Mouse (Mus musculus) liver, adult (tissue): ENCODE results near the gene Atp1a2.

Experiments
- GATA4 ChIP-seq: IDR thresholded peaks from 2 replicates; pipeline ENCODE4 v1.6.1; 2014; ENCODE audit warnings: mild to moderate bottlenecking, low read length; ENCODE audit not compliant: insufficient replicate concordance

Gene Atp1a2

DNA sequence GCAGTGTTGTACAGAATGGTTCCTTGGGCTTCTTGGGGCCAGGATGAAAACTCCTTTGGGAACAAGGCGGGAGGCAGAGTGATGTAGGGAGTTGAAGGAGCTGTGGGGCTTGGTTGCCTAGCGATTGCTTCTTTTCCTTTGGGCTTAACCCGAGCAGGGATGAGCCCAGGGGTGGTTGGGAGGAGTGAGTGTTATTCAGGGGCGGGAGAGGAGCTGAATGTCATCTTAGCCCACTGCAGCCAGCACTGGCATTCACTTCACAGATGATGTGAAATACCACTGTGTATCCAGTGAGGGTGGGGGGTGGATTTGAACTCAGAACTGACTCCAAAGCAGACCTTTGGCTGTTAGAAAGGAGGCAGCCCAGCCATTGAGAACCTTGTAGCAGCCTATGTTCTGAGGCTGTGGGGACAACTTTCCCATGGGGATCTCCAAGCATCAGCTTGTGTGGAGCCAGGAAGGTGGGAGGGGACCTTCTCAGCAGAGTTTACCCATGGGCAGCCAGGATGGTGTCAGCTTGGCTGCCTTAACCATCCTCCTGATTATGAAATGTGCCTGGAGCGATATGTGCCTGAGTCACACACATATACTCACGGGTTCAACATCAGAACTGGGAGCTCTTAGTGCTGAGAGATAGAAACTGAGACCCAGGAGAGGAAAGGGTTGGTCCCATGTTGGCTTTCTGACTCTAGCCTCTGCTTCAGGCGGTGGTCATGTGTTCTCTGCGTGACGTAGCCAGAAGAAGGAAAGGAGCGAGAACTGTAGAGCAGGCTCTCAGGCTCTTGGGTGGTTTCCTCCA lies 15.9 kb upstream of the Atp1a2 start:
- TF ChIP-seq GATA4: no peak

DNA sequence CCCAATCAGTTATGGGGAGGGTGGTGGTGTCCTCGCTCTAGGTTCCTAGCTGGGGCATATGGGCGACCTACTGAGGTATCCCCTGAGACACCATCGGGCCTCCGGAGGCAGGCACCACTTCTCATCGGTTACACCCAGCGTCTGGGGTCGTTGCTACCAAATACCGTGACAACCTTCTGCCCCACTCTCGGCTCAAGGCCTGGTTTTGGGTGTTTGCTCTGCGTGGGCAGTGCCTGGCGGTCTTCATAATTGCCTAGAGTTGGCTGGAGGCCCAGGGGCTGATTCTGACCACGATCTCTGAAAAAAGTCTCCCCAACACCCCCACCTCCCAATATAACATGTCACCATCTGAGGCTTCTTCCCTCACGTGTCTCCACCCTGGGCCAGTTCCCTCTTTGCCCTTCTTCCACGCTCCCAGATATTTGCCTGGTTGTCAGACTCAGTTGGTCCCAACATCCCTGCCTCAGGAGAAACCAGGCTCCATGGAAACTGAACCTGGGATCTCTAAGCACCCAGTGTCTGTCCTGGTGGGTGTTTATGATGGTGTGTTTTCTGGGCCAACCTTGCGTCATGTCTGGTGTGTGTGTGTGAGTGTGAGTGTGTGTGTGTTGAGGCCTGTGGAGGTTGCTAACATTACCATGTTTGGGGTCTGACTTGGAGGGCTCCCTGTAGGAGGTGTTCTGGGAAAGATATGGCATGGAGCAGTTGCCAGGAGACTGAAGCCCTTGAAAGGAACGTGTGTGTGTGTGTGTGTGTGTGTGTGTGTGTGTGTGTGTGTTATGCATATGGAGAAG lies 15.1 kb upstream of the Atp1a2 start:
- TF ChIP-seq GATA4: no peak

DNA sequence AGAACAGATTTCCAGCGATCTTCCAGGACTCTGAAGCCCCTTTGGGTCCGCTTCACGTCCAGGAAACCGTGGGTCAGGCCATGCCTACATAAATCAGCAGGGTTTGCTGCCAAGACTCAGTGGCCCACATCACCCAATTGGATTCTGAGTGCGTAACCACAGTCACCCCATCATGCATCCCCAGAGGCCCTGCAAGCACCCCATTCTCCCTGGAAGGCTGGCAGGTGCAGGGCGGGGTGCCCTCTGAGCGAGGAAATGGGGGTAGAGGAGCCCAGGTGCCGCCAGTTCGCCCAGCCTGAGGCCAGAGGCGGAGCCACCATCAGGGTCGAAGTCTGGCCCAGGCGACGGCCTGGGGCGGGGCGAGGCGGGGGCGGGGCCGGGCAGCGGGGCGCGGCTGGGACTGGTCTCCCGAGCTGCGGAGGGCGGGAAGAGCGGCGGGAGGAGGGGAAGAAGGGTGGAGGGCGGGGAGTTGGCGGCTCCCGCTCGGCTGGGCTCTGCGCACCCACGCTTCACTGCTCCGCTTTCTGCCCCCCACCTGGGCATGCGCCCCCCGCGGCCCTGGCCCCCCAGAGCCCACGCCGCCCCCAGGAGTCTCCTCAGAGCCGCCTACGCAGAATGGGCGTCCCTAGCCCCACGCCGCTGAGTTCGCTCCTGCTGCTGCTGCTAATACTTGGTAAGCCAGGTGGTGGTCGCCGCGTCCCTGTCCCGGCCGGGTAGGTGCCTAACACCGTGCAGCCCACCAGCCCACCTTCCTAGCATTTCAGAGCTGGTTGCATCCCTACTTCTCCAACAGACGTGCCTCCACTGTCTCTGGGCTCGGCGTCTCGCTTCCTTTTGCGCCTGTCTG lies 14.3 kb upstream of the Atp1a2 start:
- no peak for TF ChIP-seq GATA4

DNA sequence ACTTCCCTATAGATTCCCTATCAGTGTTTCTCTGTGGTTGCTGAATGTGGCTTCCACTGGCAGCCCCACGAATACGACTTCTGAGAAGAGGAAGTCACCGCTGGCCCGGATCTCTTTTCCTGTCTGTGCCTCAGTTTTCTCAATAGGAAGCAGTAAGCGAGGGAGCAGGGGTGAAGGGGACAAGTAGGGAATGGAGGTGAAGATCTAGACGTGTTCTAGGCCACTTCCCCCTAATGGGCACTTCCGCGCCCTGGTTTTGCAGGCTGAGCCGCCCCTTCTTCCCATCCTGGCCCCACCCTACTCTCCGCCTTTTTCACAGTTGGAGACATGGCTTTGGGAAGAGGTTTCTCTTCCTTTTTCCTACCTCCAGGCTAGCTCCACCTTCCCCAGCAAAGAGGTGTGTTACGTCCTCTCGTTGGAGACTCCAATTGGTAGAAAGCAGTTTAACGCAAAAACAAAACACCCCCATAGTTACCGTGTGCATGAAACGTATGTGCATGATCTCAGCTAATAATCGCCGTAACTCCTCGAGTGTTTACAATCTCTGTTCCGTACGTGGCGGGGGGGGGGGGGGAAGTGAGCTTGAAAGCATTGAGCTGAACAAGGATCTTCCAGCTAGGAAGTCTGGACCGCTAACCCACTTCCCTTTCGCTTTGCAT lies 13.5 kb upstream of the Atp1a2 start:
- no peak for TF ChIP-seq GATA4

GRCm38 (mm10) chr1:172309699-172310398 lies 12.0 kb upstream of the Atp1a2 start:
- no peak for TF ChIP-seq GATA4

GRCm38 (mm10) chr1:172308409-172308808 lies 10.5 kb upstream of the Atp1a2 start:
- TF ChIP-seq GATA4: no peak

DNA sequence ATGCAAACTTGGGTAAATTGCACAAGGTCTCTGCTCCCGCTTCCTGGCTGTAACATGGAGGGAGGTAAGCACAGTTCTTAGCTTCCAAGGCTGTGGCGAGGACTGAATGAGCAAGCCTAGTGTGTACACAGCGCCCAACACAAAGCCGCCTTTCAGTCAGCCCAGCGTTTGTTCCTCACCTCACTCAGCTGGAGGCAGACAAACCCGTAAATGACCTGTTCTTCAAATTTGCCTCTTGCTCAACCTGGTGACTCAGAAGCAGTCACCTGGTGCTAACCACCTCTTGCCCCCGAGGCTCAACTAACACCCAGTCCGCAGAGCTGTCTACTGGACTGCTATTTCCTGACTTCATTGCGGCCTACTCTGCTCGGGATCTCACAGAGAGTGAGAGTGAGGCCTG lies 10.1 kb upstream of the Atp1a2 start:
- TF ChIP-seq GATA4: no peak

DNA sequence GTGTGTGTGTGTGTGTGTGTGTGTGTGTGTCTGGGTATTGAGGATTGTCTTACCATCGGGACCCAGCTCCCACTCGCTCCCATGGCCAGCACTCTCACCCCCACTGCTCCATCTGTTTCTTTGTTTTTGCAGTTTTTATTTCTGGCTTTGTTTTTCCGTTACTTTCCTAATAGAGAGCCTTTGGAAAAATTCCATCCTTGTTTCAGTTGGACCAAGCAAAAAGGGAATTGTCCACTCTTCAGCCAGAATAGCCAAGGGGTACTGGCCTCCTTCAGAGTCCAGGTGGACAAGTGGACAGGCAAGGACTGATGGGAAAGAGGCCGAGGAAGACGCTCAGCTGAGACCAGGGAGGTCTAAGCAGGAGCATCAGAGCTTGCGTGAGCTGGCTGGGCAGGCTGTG lies 9.0 kb upstream of the Atp1a2 start:
- no peak for TF ChIP-seq GATA4

DNA sequence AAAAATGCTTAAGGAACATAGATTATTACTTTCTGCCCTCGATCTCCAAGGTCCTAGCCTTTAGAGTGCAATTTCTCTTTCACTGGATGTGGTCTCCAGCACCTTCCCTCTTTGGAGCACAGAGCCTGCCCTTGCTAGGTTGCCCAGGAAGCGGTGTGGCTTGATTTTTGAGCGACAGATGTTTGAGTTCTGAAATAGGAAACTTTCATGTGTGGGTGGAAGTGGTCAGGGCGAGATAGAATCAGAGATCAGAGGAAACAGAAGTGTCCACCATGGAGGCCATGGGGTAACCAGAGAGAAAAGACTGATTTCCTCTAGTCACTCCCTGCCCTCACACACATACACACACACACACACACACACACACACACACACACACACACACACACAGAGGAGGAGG lies 8.3 kb upstream of the Atp1a2 start:
- TF ChIP-seq GATA4: no peak

GRCm38 (mm10) chr1:172305635-172306034 lies 7.8 kb upstream of the Atp1a2 start:
- no peak for TF ChIP-seq GATA4

- TF ChIP-seq GATA4: no peak
These were observed 7.3 kb upstream of the Atp1a2 start for GRCm38 (mm10) chr1:172305153-172305552.

DNA sequence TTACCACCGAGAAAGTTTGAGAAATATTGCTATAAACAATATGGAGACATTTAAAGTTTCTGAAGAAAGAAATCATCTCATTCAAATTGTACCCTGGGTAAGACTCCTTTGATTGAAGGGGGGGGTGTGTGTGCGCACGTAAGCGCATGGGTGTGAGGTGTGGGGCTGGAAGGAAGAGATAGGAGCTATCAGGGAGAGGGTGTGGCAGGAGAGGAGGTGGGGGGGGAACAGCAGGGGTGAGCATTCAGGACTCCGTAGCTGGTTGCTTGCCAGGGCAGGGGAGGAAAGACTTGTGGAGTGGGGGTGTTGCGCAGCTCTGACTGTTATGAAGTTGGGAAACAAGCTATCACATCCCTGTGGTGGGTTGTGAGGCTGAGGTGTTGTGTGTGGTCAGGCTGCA lies 6.6 kb upstream of the Atp1a2 start:
- no peak for TF ChIP-seq GATA4

DNA sequence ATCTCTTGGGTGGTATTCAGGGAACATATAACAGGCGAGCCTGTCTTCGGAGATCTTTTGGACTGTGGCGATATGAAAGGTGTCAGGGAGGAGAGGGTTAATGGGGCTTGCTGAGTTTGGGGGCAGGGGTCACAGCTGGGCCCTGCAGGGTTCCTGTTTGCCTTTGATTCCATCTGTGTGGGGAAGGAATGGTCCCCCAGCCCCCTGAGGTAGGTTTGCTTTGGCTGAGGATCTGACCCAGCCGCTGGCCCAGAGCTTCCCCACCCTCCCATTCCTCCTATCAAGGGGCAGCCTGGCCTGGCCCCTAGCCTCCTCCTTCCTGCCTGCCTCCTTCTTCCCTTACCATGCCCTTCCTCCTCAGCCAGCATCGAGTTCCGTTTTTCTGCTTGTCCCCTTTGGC lies 5.0 kb upstream of the Atp1a2 start:
- TF ChIP-seq GATA4: no peak

GRCm38 (mm10) chr1:172302311-172302710 lies 4.4 kb upstream of the Atp1a2 start:
- TF ChIP-seq GATA4: no peak

GRCm38 (mm10) chr1:172301180-172301579 lies 3.3 kb upstream of the Atp1a2 start:
- TF ChIP-seq GATA4: no peak

DNA sequence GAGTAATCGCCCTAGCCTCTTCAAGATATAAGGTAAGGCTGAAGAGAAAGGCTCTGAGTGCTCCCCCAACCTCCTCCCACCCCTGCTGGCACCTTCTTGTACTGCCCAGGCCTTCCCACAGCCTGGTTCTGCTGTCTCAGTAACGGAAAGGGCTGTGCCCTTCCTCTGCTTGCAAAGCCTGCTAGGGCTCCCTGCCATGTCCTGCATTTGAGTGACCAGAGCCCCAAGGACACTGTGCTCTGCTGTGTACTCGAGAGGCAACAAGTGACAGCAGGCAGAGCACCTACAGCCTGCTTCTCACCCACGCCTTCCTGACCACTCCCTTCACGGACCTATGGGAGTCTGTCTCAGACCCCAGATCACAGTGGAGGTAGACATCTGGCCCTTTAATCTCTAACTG lies 2.4 kb upstream of the Atp1a2 start:
- TF ChIP-seq GATA4: no peak
